Mouse (Mus musculus): ENCODE measurements around the gene Hoxd11.

GRCm38 (mm10) chr2:74681594-74682531 lies 2.5 kb downstream of the Hoxd11 start:
- TF ChIP-seq CTCF (IDR thresholded peaks at IDR 0.05; ENCODE audit: low read depth) (no peak), EP300 (IDR thresholded peaks at IDR 0.05; ENCODE audit: low read depth) (no peak)
